Mouse (Mus musculus) intestine, embryonic 16.5 days (tissue): ENCODE measurements at regions not wholly inside any gene's neighbourhood (a gene's known extent, or its start where the extent isn't known, plus 50 kb on each side); places are given as distances from the start of the nearest gene placed in this dataset.
"Not testable (repeated sequence)": the region's sequence is repeated elsewhere in the genome, so short reads cannot be mapped to it uniquely, and the experiment has no call there.

Experiments used
- ATAC-seq: fragments of 200-750 bp; cut with Nextera tagmentation; 2 replicates; pipeline ENCODE4 v1.8.0; 2017; ENCODE audit warnings: moderate TSS enrichment, moderate library complexity
- H3K27ac ChIP-seq: fragments of 300-500 bp; sonication (generic); 2 replicates; pipeline ENCODE4 v1.5.1; 2014; ENCODE audit warnings: mild to moderate bottlenecking, low read length
- H3K27me3 ChIP-seq: fragments of 300-500 bp; sonication (generic); replicated peaks from 2 replicates; pipeline ENCODE4 v1.6.1; 2014; ENCODE audit warnings: low read length, control low read depth, mixed read lengths; ENCODE audit not compliant: control insufficient read depth, insufficient read depth
- H3K36me3 ChIP-seq: fragments of 300-500 bp; sonication (generic); 2 replicates; pipeline ENCODE4 v1.6.1; 2014; ENCODE audit warnings: low read length, control low read depth; ENCODE audit not compliant: control insufficient read depth, insufficient read depth
- H3K4me1 ChIP-seq: fragments of 300-500 bp; sonication (generic); 2 replicates; pipeline ENCODE4 v1.6.1; 2014; ENCODE audit warnings: low read length, control low read depth, mixed read lengths; ENCODE audit not compliant: control insufficient read depth, insufficient read depth
- H3K4me2 ChIP-seq: fragments of 300-500 bp; sonication (generic); 2 replicates; pipeline ENCODE4 v1.6.1; 2014; ENCODE audit warnings: low read depth, low read length, control low read depth
- H3K4me3 ChIP-seq: fragments of 300-500 bp; sonication (generic); 2 replicates; pipeline ENCODE4 v1.5.1; 2014; ENCODE audit warnings: mild to moderate bottlenecking, low read length
- H3K9ac ChIP-seq: fragments of 300-500 bp; sonication (generic); 2 replicates; pipeline ENCODE4 v1.6.1; 2014; ENCODE audit warnings: low read depth, low read length
- H3K9me3 ChIP-seq: fragments of 300-500 bp; sonication (generic); 2 replicates; pipeline ENCODE4 v1.6.1; 2016; ENCODE audit warnings: low read length, control low read depth; ENCODE audit not compliant: control insufficient read depth
- WGBS: fragments of 180-500 bp; shearing (Covaris S2); extraction: QIAGEN DNeasy Blood & Tissue Kit; methylation state at CpG from one replicate; pipeline ENCODE4 v1.1.7; 2014; 5-methylcytosine and 5-hydroxymethylcytosine counted together

- ATAC-seq = no peak
- Histone ChIP-seq H3K4me1 (no peaks in the 10 kb centered on the region), H3K36me3 (no peaks in the 10 kb centered on the region), H3K9me3 (no peaks in the 10 kb centered on the region), H3K9ac (no peak overlapping the region), H3K4me2 (no peak overlapping the region), H3K27me3 (no peaks in the 10 kb centered on the region), H3K27ac (no peak overlapping the region), H3K4me3 (no peak overlapping the region)
- WGBS = 80% methylated on average over 2 of the region's 2 CpGs
Observed at GRCm38 (mm10) chr6:22452203-22452602, 96.2 kb upstream of the Fam3c start.

DNA sequence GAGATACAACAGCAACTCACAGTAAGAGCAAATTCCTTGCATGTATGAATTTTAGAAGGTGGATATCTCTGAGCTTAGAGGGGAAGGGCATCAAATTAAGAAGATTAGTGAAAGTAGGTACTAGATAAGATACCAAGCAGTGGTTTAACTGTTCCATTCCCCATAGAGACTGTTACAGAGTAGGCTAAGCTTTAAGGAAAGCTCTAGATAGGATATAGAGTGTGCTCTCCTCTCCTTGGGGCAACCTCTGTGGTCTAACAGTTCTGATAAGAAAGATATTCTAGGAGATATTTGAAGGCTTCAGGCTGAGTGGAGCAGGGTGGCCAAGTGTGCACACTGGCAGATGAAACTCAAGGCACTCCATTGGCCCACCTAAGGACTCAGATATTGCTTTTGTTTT is 94.5 kb upstream of the Fam3c start:
- Histone ChIP-seq H3K4me2 (no peak overlapping the region), H3K27me3 (no peaks in the 10 kb centered on the region), H3K4me3 (no peak overlapping the region), H3K9me3 (no peaks in the 10 kb centered on the region), H3K36me3 (no peaks in the 10 kb centered on the region), H3K27ac (no peak overlapping the region), H3K9ac (no peak overlapping the region), H3K4me1 (no peaks in the 10 kb centered on the region)
- ATAC-seq = no peak

GRCm38 (mm10) chr6:22448906-22449305 is 92.9 kb upstream of the Fam3c start:
- Histone ChIP-seq H3K4me2 (no peak overlapping the region), H3K9ac (no peak overlapping the region), H3K36me3 (no peaks in the 10 kb centered on the region), H3K27me3 (no peaks in the 10 kb centered on the region), H3K4me1 (no peaks in the 10 kb centered on the region), H3K27ac (no peak overlapping the region), H3K4me3 (no peak overlapping the region), H3K9me3 (no peaks in the 10 kb centered on the region)
- 77% methylated on average over 9 of the region's 9 CpGs for WGBS
- peak; percentile 32; the same call in 1 of the 2 replicates for ATAC-seq

- Histone ChIP-seq H3K36me3 (no peaks in the 10 kb centered on the region), H3K4me3 (no peak overlapping the region), H3K4me1 (peaks cover 4% of the 10 kb centered on the region; the same call in 1 of the 2 replicates), H3K9ac (no peak overlapping the region), H3K27me3 (no peaks in the 10 kb centered on the region), H3K4me2 (no peak overlapping the region), H3K27ac (no peak overlapping the region), H3K9me3 (no peaks in the 10 kb centered on the region)
- 69% methylated on average over 2 of the region's 2 CpGs for WGBS
- no peak for ATAC-seq
Observed at GRCm38 (mm10) chr6:22447636-22448035, 91.6 kb upstream of the Fam3c start.

DNA sequence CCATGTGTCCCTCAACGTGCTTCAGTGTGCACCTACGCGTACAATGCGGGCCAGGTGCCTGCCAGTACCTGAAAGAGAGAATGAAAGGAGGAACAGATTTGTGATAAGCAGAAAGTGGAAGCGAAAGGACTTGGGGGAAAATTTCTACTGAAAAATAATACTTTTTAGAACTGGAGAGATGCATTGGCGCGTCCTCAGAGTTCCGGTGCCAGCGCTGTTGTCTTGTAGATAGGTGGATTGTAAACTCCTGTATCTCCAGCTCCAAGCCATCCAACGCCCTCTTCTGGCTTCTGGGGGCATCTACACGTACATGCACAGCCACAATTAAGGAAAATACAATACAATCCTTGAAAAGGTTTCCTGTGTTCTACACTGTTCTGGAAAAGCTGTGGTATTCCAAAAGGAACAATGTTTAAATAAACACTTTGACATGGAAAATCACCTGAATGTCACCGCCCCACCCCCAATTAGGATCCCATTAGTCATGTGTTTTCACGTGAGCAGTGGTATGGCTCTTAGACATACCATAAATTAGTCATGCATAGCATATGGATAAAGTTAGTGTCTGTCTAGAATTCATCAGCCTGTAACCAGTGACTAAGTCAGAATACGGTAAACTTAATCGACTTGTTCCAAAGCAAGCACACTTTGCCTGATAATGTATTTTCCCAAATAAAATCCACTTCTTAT is 90.7 kb upstream of the Fam3c start:
- 85% methylated on average over 15 of the region's 15 CpGs for whole genome bisulfite sequencing
- Histone ChIP-seq H3K27me3 (no peaks in the 10 kb centered on the region), H3K9ac (no peak overlapping the region), H3K4me3 (no peak overlapping the region), H3K9me3 (no peaks in the 10 kb centered on the region), H3K4me2 (no peak overlapping the region), H3K36me3 (no peaks in the 10 kb centered on the region), H3K4me1 (peaks cover 4% of the 10 kb centered on the region; the same call in 1 of the 2 replicates), H3K27ac (no peak overlapping the region)
- ATAC-seq = no peak

DNA sequence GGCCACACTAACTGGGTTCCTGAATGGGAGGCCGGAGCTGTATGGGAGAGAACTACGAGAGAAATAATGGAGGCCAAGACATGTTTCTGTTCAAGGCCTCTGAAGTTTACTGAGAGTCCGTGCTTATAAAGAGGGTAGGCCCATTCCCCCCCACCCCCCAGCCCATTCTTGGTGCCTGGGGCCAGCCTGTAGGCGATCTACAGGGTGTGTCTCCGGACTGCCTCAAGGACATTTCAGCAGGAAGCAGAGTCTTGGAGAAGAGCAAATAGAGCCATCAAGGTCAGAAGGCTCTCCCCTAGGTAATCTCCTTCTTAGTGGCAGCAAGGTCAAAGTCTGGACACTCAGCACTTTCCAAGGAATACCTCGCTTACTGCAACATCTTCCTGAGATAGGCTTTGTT is 88.8 kb upstream of the Fam3c start:
- ATAC-seq, H3K4me1 ChIP-seq, H3K36me3 ChIP-seq, H3K9ac ChIP-seq, H3K27me3 ChIP-seq, H3K4me3 ChIP-seq, H3K27ac ChIP-seq, H3K9me3 ChIP-seq, H3K4me2 ChIP-seq: not testable (repeated sequence)
- 66% methylated on average over 6 of the region's 6 CpGs for WGBS

- WGBS = 79% methylated on average over 12 of the region's 12 CpGs
- Histone ChIP-seq H3K9ac (no peak overlapping the region), H3K4me2 (no peak overlapping the region), H3K9me3 (no peaks in the 10 kb centered on the region), H3K36me3 (no peaks in the 10 kb centered on the region), H3K27ac (no peak overlapping the region), H3K4me3 (no peak overlapping the region), H3K27me3 (no peaks in the 10 kb centered on the region), H3K4me1 (peaks cover 4% of the 10 kb centered on the region; the same call in 1 of the 2 replicates)
- ATAC-seq = no peak
Observed at GRCm38 (mm10) chr6:22444220-22444619, 88.2 kb upstream of the Fam3c start.

DNA sequence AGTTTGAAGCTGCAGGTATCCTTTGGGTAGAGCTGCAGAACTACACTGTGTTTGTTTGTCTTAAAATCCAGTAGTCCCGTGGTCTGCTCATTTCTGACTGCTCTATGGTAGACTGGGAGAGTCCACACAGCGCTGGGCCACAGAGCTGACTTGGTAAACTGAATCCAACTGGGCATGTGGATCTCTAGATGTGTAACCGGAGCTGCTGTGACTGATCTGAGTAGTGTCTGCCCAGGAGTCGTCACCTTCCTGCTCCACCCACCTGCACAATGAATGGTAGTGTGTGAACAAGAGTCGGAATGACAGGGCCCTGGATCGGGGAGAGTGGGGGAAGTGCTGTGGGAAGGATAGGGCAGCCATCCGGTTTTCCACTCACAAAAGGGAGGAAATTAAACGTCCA is 87.5 kb upstream of the Fam3c start:
- WGBS = 31% methylated on average over 8 of the region's 8 CpGs
- ATAC-seq = peak; percentile 66

GRCm38 (mm10) chr6:22443170-22443569 is 87.1 kb upstream of the Fam3c start:
- H3K9ac ChIP-seq = no peak overlapping the region
- H3K4me3 ChIP-seq = no peak overlapping the region
- H3K27ac ChIP-seq = peak overlapping the region; percentile 8; the same call in 1 of the 2 replicates
- H3K4me1 ChIP-seq = peaks cover 4% of the 10 kb centered on the region; the same call in 1 of the 2 replicates
- H3K27me3 ChIP-seq = no peaks in the 10 kb centered on the region
- H3K9me3 ChIP-seq = no peaks in the 10 kb centered on the region
- WGBS = 67% methylated on average over 3 of the region's 3 CpGs
- no peaks in the 10 kb centered on the region for H3K36me3 ChIP-seq
- ATAC-seq = no peak
- no peak overlapping the region for H3K4me2 ChIP-seq

More for the DNA sequence above, 87.5 kb upstream of the Fam3c start:
- Histone ChIP-seq H3K9ac (no peak overlapping the region), H3K9me3 (no peaks in the 10 kb centered on the region), H3K27ac (peak overlapping the region; percentile 8; the same call in 1 of the 2 replicates), H3K4me1 (peaks cover 4% of the 10 kb centered on the region; the same call in 1 of the 2 replicates), H3K36me3 (no peaks in the 10 kb centered on the region), H3K27me3 (no peaks in the 10 kb centered on the region), H3K4me2 (no peak overlapping the region), H3K4me3 (no peak overlapping the region)

GRCm38 (mm10) chr6:22442591-22442990 is 86.5 kb upstream of the Fam3c start:
- no peak overlapping the region for H3K9ac ChIP-seq
- no peaks in the 10 kb centered on the region for H3K27me3 ChIP-seq
- no peak overlapping the region for H3K4me3 ChIP-seq
- peaks cover 4% of the 10 kb centered on the region; the same call in 1 of the 2 replicates for H3K4me1 ChIP-seq
- no peaks in the 10 kb centered on the region for H3K36me3 ChIP-seq
- 64% methylated on average over 8 of the region's 8 CpGs for WGBS
- H3K27ac ChIP-seq = no peak overlapping the region
- ATAC-seq = peak; percentile 84
- no peak overlapping the region for H3K4me2 ChIP-seq
- H3K9me3 ChIP-seq = no peaks in the 10 kb centered on the region
